Mouse (Mus musculus) left cerebral cortex, postnatal 4 days (tissue): ENCODE results near the gene Gpatch8. TPM values are rescaled to one million over a fixed set of nuclear protein-coding genes. Genes with fewer than 3 reads are reported as not detected.
"Not testable (repeated sequence)": the region's sequence is repeated elsewhere in the genome, so short reads cannot be mapped to it uniquely, and the experiment has no call there.

ENCODE experiments used
- DNase-seq: peaks from one replicate; pipeline ENCODE4 v3.0.0-alpha.2; 2022
- intact Hi-C: fragments of 180-260 bp; cut with DNase I; formaldehyde crosslinking; loops from one replicate; pipeline ENCODE4 v1.15.1; 2025
- total RNA-seq, 2 experiments: library from RNA; stranded (reverse); gene quantifications; 2 replicates each; pipeline ENCODE4 v1.2.3; 2021

Gpatch8 gene
- total RNA-seq, 2 experiments from 2014 or later, result 59.6 to 62.6 TPM

DNA sequence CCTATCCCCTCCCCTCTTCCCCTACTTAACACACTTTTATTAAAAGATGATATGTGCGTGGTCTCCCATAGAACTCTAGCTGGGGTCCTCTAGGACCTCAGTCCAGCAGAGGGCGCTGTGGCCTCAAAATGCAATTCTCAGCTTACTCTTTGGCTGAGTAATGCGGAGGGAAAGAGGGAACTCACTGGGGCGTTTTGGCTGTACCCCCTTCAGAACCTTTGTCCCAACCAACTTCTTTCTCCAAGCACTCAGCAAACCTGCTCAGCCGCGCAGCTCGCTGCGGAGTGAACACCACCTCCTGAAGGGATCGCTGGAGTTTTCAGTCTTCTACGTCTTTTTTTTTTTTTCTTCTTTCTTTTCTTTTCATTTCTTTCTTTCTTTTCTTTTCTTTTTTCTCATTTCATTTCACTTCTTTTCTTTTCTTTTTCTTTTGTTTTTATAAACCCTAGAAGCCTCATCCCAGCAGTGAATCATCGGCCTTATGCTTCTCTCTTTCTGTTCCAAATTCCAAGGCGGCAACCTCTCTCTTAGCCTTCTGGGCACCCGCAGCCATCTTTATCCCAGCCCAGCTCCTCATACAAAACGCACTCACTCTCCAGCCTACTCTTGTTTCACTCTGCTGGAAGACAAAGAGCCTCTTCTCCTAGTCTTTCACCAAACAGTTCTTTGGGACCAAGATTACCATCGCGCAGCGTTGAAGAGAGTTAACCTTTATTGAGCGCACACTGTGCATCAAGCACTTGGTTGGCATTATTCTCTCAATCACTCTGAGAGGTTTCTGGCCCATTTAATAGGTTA, 16.9 kb upstream of the Gpatch8 start:
- intact Hi-C loops, result loop anchor here (2.0 kb wide), 1 partner anchor 78 kb away; no protein-coding TSS in a partner anchor

DNA sequence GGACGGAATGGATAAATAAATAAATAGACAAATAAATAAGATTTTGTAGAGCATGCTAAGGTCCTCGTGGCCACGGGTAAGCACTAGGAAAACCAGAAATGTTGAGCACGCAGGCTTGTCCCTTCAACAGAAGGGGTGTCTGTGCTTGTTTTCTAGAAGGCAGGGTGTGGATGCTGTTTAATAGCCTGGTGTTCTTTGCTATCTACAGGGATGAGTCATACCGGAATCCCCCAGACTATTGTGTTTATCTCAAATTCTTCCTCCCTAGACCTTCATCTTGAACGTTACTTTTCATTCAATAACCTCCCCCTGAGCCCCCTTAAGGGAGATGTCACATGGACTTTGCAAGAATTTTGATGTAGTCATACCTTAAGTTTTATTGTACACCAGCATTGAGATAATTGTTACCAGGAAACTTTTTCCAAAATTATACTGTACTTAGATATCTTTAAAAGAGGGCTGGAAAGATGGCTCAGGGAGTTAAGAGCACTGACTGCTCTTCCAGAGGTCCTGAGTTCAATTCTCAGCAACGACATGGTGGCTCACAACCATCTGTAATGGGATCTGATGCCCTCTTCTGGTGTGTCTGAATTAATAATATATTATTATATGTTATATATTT, 12.7 kb upstream of the Gpatch8 start:
- intact Hi-C loops, result no loop called here
- DNase-seq, result no peak

More for the DNA sequence above, 16.9 kb upstream of the Gpatch8 start:
- peak; percentile 92 for DNase-seq

DNA sequence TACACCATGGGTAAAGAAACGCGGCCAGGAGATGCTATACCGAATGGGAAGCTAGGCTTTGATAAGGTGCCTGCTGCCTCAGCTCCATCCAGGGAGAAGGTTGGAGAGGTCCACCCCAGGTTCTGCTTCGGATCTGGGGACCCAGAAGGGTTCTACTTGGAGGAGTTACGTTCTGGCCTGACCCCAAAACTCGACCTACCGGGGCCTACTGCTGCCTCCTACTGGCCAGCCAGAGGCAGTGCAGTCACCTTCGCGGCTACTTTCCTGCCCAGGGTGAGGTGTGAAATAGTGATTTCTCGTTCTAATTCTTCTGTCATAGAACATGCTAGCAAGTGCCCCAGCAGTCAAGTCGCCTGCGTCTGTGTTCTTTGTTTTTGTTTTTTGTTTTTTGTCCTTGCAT, 12.0 kb upstream of the Gpatch8 start:
- no peak for DNase-seq
- intact Hi-C loops, result no loop called here

DNA sequence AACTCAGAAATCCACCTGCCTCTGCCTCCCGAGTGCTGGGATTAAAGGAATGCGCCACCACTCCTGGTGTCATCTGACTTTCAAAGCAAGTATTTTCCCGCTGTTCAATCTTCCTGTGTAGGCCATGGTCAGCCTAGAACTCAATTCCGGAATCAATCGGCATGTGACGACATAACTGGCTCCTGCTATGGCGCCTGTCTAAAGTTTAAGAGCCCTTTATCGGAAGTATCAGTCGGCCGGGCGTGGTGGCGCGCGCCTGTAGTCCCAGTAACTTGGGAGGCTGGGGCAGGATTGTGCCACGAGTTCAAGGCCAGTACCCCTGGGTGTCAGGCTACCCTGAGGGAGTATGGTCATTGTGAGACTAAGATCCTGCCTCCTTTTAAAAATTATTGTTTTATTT, 11.5 kb upstream of the Gpatch8 start:
- intact Hi-C loops, result no loop called here
- DNase-seq, result no peak

DNA sequence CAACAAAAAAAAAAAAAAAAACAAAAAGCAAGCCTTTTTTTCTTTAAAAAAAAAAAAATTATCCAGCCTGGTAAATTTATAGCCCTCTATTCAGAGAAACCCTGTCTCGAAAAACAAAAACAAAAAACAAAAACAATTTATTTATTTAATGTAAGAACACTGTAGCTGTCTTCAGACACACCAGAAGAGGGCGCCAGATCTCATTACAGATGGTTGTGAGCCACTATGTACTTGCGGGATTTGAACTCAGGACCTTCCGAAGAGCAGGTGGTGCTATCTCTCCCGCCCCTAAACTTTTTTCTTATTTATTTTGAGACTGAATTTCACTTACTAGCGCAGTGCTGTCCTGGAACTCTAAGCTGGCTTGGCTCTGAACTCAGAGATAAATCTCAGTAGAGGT, 11.0 kb upstream of the Gpatch8 start:
- intact Hi-C loops, result no loop called here
- DNase-seq, result no peak

DNA sequence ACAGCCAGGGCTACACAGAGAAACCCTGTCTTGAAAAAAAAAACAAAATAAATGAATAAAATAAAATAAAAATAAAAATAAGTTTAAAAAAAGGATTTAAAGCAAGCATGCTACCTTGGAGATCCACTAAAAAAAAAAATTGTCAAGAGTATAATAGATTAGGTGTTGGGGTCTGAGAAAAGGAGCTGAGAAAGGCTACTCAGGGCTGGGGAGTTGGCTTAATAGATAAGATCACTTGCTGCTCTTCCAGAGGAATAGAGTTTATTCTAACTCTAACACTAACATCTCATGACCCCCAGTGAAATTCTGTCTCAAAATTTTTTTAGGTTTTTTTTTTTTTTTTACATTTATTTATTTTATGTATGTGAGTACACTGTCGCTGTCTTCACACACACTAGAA, 10.1 kb upstream of the Gpatch8 start:
- intact Hi-C loops, result no loop called here
- DNase-seq, result no peak

DNA sequence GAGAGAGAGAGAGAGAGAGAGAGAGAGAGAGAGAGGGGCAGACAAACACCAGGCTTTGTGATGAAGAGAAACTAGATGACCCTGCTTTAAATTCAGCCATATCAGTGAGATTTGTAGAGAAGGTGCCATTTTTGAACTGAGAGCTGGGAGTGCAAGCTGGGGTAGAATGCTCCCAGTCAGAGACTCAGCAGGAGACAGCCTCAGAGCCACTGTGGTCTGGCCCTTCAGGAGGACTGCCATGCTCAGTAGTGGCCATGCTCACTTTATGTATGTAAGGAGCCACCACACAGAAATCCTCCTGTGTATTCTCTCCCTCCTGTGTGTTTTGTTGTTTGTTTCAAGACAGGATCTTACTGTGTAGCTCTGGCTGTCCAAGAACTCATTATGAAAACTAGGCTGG, 9.5 kb upstream of the Gpatch8 start:
- intact Hi-C loops, result no loop called here
- no peak for DNase-seq

DNA sequence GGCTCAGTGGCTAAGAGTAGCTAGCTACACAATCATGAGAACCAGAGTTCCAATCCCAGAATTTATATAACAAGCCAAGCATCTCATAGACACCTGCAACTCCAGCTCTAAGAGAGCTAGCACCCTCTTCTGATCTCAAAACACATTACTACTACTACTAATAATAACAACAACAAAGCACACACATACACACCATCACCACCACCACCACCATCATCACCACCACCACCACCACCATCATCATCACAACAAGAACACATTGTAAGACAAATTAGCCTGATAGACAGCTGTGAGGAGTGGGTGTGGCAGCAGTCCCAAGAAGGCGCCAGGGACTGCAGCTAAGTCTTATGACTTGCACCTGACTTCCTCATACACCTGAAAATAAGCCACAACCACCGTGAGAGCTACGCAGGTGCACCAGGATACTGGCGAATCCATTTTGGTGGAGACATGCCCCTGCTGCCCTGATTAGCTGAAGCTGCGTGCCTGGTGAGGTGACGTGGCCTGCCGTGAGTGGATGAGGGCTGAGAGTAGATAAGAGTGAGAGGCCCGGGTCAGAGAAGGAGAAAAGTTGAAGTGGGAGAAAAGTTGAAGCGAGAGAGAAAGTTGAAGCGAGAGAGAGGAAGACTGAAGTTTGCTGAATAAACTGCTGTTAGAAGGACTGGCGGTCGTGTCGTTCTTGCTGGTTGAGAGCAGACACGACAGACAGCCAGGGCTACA, 8.9 kb upstream of the Gpatch8 start:
- intact Hi-C loops, DNase-seq: not testable (repeated sequence)

DNA sequence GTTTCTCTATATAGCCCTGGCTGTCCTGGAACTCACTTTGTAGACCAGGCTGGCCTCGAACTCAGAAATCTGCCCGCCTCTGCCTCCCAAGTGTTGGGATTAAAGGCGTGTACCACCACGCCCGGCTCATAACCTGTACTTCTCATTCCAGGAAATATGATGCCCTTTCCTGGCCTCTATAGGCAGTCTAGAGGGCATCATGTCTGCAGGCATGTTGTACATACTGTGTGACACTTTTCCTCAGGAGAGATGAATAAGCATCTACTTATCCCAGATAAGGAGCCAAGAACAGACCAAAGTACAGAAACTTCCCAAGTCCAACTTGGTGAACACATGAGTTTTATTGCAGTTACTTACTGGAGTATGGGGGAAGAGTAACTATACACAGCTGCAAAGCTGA, 2.5 kb upstream of the Gpatch8 start:
- intact Hi-C loops, result no loop called here
- no peak for DNase-seq

DNA sequence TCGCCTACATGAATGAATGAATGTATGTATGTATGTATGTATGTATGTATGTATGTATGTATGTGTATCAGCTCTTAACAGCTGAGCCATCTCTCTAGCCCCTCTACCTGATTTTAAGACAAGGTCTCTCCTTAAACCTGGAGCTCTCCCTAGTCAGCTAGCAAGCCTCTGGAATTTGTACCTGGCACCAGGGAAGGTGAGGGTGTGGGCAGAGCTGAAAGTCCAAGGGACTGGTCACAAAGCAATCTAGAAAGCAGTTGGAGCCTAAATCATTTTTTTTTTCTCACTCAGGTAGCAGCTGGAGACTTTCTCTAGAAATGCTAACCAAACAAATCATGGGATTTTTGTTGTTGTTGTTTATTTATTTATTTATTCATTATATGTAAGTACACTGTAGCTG, 1.2 kb upstream of the Gpatch8 start:
- no peak for DNase-seq
- intact Hi-C loops, result no loop called here

DNA sequence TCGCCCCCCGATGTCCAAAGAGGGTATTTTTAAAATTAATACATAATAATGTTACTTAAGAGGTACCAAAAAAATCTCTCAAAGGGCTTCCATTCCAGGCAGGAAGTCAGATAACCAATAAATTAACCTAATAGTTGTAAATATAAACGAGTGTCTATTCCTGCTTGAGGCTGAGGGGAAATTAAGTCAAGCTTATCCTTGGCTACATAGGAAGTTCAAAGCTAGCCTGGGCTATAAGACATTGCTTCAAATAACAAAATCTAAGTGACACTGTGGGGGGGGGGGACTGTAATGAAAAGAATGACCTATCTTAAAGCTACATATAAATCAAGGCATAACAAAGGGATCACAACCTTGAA, 503 bp upstream of the Gpatch8 start:
- no peak for DNase-seq
- intact Hi-C loops, result no loop called here

DNA sequence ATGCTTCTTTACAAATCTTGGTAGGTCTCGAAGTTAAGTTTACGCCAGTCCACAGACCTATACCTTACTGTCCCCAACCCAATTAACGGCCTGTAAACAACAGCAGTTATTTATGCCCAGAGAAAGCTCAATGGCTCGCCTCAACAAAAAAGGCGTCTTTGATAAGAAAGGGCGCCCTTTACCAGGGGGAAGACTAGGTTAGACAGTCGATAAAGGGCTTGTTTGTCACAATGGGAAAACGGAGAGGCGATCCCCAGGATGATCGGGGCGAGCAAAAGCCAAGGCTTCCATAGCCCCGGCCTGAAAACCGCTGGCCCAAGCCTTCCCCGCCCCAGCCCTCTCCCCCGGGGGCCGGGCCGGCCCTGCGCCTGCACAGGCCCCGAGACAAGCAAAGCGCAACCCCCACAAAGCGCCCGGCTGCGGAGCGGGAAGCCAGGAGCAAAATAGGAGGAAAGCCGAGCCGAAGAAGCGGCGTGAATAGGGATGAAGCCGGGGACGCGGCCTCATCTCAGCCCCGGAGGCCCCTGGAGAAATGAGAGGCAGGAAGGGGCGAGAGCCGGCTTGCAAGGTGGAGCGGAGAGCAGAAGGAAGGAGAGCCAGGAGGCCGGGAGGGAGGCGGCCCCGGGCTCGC, 677 bp downstream of the Gpatch8 start:
- intact Hi-C loops, result no loop called here
- peak; percentile 55 for DNase-seq

DNA sequence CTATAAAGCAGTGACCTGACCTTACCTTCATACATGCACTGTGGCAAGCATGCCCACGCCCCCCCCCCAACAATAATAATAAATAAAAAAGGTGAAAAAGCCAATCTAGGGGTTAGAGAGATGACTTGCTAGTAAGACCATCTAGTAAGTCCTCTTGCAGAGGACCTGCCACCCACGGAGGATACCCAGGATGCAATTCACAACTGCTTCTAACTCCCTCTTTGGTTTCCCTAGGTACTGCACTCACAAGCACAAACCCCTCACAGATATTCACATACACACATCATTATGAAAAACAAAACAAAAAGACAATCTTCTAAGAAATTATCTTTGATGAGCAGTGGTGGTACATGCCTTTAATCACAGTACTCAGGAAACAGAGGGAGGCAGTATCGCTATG, 4.1 kb downstream of the Gpatch8 start:
- intact Hi-C loops, result no loop called here
- DNase-seq, result no peak

DNA sequence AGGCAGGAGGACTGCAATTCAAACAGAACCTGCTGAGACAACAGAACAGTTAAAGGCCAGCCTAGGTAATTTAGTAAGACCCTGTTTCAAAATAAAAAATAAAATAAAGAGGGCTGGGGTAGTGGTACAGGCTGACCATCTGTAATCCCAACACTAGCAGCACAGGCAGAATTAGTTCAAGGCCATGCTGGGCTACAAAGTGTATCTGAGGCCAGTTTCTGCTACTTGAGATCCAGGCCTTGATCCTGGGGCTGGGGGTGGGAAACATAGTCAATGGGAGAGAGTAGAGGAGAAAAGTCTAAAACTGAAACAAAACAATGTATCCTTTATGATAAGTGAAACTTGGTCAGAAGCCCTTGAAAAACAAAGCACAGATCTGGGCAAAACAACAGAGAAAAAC, 5.0 kb downstream of the Gpatch8 start:
- DNase-seq, result no peak
- intact Hi-C loops, result no loop called here

DNA sequence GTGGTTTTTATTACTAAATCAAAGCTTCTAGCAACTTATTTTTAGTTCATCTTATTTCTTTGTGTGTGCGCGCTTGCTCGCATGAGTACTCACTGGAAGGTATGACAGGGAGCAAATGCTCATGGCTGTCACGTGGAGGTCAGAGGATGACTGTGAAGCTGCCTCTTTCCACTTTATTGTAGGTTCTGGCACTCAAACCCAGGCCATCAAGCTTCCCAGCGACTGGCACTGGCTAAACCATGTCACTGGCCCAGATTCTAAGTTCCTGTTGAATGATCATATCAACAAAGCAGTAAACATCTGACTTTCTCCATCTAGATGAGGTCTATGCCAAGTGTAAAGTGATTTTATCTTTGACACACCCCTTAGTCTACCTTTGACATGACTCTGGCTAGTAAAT, 14.7 kb downstream of the Gpatch8 start:
- intact Hi-C loops, result no loop called here
- DNase-seq, result no peak

DNA sequence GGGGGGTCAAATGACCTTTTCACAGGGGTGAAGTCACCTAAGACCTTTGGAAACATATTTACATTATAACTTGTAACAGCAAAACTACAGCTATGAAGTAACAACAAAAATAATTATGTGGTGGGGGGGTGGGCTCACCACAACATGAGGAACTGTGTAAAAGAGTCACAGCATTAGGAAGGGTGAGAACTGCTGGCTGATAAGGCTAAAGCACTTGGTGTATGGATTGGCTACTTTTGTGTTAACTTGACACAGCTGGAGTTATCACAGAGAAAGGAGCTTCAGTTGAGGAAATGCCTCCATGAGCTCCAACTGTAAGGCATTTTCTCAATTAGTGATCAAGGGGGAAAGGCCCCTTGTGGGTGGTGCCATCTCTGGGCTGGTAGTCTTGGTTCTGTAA, 15.9 kb downstream of the Gpatch8 start:
- intact Hi-C loops, DNase-seq: not testable (repeated sequence)

DNA sequence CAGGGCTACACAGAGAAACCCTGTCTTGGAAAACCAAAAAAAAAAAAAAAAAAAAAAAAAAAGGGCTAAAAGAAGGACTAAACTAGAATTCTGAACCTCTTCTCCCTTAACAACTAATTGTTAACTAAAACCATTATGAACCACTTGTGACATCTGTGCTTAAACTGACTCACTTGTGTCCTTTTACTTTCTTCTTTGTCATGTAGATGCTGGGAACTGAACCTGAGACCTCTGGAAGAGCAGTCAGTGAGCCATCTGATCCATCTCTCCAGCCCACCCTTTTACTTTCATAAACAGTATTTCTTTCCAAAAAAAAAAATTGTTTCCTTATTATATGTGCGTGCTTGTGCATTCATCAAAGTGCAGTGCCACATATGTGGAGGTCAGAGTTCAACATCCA, 16.5 kb downstream of the Gpatch8 start:
- no peak for DNase-seq
- intact Hi-C loops, result loop anchor here (10.0 kb wide), 1 partner anchor 55 kb away; no protein-coding TSS in a partner anchor

DNA sequence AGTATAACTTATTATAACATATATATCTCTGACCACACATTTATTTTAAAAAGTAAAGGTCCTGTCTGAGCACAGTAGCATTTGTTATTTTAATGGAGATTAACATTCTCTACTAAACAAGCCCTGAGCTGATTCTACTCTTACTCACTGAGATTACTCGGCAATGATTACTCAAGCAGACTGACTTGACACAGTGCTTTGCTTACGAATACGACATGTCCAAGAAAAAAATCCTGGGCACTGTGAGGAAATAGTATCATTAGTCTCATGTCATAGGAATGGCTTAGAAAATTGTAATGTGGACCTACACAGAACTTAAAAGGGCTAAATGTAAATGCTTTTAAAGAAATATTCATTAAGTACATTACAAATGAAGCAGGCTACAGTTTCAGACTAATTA, 20.0 kb downstream of the Gpatch8 start:
- intact Hi-C loops, result loop anchor here (10.0 kb wide), 1 partner anchor 51 kb away; no protein-coding TSS in a partner anchor
- no peak for DNase-seq

DNA sequence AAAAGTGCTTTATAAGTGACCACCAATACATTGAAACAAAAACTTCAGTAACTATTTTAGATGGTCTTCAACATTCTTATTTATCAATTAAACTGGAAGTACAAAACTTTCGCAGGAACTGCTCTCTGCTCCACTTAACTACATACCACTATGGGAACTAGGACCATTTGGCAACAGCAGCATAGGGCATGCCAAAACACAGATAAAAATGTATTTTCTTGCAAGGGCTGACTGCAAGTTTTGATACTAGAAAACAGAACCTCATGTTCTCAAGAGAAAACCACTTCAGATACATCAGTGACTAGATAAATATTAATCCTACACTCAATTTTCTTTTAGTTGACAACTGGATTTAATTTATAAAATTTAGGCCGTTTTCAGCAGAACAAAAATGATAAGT, 22.1 kb downstream of the Gpatch8 start:
- DNase-seq, result no peak
- intact Hi-C loops, result loop anchor here (10.0 kb wide), 1 partner anchor 49 kb away; no protein-coding TSS in a partner anchor

DNA sequence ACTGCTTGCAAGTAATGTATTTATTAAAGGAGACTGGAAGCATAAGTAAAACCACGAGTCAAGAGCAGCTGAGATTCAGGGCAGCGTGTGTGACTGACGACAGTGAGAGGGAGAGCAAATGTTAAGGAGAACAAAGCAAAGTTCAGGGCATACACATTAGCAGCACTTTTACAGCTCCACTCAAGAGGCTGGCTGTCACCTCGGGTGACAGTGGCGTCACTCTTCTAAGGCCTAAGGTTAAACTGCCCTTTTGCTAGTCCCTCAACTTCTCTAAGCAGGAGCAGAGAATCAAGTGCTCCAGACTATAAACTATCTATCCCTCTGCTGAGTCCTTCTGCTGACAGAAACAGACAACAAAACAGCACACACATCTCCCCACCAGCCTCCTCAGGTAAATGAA, 24.8 kb downstream of the Gpatch8 start:
- no peak for DNase-seq
- intact Hi-C loops, result loop anchor here (10.0 kb wide), 1 partner anchor 47 kb away; no protein-coding TSS in a partner anchor

DNA sequence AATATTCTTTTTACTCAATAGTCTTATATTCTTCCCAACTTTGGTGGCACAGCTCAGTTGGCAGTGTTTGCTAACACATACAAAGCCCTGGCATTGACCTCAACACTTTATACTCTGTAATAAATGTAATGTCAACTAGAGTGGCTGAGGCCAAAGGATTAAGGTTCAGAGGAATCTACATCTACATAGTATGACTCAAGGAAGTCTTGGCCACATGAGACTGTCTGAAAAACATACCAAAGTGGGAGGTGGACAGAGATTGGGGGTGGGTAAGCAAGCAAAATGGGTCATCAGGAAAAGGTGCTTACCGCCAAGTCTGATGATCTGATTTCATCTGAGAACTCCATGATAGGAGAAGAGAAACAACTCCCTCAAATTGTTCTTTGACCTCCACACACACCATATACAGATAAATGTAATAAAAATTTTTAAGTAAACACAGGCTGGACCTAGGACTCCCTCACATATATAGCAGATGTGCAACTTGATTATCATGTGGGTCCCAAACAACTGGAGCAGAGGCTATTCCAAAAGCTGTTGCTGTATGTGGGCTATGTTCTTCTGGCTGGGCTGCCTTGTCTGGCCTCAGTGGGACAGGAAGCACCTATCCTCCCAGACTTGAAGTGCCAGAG, 41.3 kb downstream of the Gpatch8 start:
- intact Hi-C loops, result no loop called here

More for the DNA sequence above, 41.3 kb downstream of the Gpatch8 start:
- no peak for DNase-seq
